Mouse (Mus musculus): Measurements from ENCODE around the gene Coq9.
"Not testable (repeated sequence)": the region's sequence is repeated elsewhere in the genome, so short reads cannot be mapped to it uniquely, and the experiment has no call there.

The Coq9 gene

DNA sequence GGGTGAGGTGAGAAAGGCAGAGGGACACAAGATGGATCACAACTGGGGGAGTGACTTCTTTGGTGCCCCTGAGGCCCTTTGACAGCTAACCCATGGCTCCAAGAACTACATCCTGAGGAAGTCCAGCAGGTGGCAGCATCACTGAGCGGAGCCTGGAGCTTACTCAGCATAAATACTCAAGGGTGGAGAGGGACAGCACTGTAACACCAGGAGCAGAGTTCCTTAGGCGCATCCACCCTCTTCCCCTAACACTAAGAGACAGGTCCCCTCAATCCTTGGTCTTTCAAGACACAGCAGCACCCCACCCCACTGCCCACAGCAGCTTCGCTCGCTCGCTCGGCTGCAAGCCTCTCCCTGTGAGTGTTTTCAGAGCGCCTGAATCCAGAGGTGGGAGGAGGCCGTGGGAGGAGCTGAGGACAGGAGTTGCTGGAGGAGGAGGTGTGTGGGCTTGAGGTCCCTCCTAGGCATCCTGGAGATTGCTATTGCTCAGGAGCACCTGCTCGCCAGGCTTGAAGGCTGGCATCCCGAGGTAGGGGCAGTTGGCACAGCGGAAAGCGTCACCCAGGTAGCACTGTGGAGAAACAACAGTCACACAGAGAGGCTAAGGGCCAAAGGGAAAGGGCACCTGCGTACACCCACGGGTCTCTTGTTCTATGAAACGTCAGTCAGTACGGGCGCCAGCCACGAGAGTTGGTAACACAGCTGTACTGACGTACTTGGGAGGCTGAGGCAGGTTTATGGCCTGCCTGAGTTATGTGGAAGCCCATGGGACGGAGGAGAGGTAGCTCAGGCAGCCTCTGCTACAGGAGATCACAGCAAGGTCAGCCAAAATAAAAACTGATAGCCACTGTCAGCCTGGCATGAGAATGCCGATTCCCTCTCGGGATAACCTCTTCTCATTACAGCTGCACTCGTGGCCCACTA lies 15.2 kb upstream of the Coq9 start:
- DNase-seq (ENCODE audit: low spot score): peak; percentile 80

DNA sequence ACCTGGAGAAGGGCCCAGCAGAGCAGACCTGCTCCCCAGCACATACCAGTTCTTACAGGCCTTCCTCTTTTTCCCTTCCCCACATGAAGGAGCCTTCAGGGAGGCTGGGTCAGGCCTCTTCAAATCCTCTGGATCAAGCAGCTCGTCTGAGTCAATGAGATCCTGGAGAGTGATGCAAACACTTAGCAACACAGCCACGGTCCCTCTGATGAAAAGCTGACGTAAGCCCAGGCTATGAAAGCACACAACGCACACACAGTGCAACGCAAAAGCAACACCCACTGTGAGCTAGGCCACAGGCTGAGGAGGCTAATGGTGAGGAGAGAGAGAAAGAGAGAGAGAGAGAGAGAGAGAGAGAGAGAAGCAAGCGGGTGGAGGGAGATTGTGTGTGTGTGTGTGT lies 13.0 kb upstream of the Coq9 start:
- DNase-seq (ENCODE audit: low spot score): no peak

DNA sequence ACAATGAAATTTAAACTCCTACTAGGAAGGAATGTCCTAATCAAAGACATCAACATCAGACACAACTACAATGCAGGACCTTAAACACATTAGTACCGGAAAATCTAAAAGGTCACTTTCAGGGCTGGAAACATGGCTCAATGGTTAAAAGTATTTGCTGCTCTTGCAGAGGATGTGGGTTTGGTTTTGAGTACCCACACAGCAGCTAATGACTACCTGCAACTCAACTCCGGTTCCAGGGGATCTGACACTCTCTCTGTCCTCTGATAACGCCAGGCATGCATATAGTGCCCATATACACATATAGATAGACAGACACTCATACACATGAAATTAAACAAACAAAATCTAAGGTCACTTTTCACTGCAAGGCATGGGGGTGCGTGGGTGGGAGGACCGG lies 11.9 kb upstream of the Coq9 start:
- DNase-seq (ENCODE audit: low spot score): no peak

DNA sequence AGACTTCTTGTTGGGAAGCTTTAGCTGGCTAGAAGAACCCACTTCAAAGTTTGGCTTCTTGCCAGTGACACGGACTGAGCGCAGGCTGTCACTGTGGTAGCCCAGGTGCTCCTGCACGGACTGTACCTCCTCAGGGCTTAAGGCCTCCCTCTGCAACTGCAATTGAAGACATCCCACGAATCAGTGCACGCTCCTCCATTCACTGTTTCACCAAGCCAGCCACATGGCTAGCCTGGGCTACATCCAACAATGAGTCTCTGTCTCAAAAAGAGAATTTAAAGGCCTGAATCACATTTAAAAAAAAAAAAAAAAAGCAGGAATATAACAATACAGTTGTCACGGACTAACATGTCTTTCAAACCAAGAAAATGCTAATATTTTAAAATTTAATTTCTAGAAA lies 9.8 kb upstream of the Coq9 start:
- DNase-seq (ENCODE audit: low spot score): no peak

DNA sequence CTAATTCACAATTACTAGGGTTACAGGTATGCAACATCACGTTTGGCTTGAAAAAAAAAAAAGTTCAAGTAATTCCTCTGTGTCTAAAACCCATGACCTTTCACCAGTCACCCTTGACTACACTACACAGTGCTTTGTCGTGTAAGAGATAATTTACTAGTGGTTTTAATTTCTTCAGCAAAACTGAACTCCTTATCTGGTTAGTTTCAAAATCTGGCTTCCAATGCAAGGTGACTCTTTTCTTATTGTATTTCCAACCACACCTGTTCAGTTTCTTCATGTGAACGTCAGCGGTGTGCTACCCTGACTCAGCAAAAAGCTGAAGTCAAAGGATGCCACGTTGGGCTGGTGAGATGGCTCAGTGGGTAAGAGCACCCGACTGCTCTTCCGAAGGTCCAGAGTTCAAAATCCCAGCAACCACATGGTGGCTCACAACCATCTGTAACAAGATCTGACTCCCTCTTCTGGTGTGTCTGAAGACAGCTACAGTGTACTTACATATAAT lies 4.2 kb upstream of the Coq9 start:
- not testable (repeated sequence) for DNase-seq (ENCODE audit: low spot score)

DNA sequence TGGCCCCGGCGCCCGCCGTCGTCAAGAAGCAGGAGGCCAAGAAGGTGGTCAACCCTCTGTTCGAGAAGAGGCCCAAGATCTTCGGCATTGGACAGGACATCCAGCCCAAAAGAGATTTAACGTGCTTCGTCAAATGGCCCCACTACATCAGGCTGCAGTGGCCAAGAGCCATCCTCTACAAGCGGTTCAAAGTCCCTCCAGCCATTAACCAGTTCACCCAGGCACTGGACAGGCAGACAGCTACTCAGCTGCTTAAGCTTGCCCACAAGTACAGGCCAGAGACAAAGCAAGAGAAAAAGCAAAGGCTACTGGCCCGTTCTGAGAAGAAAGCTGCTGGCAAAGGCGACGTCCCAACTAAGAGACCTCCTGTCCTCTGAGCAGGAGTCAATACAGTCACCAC lies 2.4 kb upstream of the Coq9 start:
- DNase-seq (ENCODE audit: low spot score): not testable (repeated sequence)

DNA sequence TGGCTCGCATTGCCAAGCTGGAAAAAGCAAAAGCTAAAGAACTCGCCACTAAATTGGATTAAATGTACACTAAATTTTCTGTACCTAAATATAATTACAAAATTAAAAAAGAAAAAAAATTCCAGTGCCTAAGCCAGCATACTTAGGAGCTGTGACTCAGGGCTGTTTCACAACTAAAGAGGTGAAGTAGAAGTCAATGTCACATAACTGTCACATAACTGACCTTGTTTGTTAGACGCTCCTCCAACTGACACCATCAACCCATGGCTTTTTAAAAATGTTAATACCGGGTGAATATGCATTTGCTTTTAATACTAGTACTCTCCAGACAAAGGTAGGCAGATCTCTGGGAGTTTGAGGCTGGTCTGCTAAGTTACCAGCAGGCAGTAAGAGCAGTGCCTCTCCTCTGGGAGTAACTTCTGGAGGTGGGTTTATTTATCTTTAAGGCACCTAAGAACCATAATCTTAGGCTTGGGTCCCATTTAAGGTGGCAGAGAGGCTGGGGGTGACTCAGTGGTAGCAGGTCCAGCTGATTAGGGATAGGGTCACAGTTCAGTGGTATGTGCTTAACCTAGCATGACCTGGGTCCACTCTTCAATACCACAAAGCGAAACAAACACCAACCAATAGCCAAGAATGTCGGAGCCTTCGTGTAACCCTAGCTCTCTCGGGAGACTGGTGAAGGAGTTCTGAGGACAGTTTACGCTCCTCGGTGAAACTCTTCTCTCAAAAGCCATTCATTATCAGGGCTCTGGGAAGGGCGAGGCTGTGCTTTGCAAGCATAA lies 1.5 kb upstream of the Coq9 start:
- no peak for DNase-seq (ENCODE audit: low spot score)

DNA sequence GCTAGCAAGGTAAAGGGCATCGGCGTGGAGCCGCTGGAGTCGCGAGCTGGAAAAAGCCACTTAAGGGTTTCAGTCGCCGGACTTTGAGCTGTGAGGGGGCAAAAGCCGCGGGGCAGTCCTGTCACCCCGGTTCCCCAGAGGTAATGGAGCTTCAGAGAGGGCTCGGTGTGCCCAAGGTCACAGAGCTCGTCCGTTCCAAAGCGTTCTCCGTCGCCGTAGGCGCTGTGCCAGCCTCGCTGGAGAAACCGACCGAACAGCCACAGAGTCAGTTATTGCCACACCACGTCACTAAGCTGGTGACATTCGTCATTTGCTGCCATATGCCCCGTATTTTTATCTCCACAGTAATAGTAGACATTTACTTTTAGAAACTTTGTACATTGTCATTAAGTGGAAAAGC lies 479 bp downstream of the Coq9 start:
- peak; percentile 50 for DNase-seq (ENCODE audit: low spot score)

DNA sequence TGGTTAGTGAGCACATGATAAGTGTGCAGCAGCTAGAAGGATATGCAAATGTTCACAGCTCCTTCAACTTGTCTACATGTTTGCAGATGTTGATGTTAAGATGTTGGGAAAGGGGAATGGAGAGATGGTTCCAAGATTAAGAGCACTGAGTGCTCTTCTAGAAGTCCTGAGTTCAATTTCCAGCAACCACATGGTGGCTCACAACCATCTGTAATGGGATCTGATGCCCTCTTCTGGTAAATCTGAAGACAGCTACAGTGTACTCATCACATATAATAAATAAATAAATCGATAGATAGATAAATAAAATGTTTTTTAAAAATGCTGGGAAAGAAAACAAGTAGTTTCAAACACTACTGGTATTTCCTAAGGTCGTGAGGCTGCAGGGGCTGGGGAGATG lies 3.1 kb downstream of the Coq9 start:
- DNase-seq (ENCODE audit: low spot score): no peak

DNA sequence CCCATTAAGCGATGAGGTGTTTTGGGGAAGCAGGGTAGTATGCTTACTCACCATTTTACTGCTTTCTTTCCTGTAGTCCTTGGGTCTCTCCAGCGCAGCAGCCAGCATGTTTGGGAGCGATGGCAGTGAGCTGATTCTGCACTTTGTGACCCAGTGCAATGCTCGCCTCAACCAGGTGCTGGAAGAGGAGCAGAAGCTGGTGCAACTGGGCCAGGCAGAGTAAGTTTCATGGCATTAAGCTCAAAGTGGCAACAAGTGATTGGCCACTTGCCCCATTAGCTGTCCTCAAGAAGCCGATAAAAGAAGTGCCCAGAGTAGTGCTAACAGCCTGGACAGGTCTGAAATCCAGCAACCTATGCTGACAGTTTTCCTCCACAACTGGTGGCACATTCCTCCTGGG lies 11.9 kb downstream of the Coq9 start:
- no peak for DNase-seq (ENCODE audit: low spot score)

DNA sequence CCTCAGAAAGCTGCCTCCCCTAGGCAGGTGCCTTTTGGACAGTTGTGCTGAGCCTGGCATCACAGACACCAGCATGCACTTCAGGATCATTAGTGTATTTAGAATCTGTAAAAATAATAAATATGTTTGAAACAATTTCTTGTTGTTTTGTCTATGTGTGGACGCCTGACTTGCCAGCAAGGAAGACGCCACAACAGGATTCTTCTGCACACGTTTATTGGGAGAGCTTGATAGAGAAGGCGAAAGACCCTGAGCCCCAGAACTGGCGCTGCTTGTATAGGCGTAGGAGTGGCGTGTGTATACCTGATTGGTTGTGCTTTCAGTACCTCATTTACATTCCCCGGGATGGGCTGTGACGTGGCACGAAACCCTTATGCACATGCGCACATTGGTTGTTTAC lies 16.6 kb downstream of the Coq9 start:
- not testable (repeated sequence) for DNase-seq (ENCODE audit: low spot score)

DNA sequence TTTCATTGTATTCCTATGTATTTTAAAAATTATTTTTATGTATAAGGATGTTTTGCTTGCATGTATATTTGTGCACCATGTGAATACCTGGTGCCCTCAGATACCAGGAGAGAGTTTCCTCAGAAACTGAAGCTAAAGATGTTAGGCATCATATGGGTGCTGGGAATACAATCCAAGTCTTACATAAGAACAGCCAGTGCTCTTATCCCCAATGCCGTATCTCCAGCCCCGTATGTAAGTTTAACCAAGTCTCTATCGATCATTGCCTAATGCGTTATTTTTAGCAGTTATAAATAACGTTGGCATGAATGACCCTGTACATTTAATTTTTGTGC lies 18.9 kb downstream of the Coq9 start:
- no peak for DNase-seq (ENCODE audit: low spot score)

DNA sequence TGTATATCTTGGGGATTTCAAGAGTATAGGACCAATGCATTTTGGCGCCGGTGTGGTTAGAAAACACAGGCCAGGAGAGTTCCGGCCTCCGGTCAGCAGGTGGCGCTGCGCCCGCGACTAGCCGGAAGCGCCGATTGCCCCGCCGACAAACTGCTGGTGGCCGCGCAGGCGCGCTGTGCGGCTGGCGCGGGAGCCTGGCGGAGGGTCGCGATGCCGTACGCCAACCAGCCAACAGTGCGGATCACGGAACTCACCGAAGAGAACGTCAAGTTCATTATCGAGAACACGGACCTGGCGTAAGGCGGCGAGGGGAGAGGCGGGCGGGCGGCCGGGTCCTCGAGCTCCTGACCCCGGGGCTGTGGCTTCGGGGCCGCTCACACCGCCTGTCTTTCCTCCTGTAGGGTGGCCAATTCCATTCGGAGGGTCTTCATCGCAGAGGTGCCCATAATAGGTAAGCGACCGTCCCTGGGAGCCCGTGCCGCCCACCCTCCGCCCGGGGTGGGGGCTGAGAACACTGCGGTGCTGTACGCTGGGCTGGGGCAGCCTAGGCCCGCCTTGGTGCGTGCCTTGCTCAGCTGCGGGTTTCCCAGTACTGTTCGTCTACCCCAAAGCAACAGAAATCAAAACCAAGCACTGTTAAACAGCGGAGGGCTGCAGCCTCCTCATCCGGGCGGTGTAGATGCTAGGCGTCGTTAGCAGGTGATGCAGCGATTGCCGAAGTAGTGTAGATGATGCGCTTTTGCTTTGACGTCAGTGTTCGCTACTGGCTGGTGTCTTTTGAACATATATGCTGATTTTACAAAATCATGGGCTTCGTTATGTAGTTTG lies 19.4 kb downstream of the Coq9 start, which contains the start of gene Polr2c:
Gene Polr2c (plus strand): TSS at position 105 of the 828 bp plus-strand sequence.
- DNase-seq (ENCODE audit: low spot score): peak; percentile 91

DNA sequence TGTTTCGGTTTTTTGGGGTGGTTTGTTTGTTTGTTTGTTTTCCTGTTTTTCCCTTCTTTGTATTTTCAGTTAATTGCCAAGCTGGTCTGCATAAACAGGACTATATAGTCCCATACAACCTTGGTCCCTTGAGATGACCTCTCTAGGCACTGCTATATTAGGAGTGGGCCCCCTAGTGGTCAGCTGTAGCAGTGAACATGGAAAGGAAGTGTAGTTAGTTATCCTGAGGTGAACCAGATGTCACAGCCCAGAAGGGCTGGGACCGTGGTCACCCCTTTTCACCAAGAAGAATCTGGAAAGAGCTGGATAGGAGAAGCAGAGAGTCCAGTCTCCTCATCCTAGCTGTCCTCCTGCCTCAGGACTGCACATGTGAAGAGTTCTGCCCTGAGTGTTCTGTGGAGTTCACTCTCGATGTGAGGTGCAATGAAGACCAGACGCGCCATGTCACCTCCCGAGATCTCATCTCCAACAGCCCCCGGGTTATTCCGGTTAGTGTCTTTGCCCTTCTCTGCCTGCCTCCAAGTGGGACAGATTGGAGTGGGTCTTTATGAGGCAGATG lies 23.3 kb downstream of the Coq9 start:
- peak; percentile 81 for DNase-seq (ENCODE audit: low spot score)

DNA sequence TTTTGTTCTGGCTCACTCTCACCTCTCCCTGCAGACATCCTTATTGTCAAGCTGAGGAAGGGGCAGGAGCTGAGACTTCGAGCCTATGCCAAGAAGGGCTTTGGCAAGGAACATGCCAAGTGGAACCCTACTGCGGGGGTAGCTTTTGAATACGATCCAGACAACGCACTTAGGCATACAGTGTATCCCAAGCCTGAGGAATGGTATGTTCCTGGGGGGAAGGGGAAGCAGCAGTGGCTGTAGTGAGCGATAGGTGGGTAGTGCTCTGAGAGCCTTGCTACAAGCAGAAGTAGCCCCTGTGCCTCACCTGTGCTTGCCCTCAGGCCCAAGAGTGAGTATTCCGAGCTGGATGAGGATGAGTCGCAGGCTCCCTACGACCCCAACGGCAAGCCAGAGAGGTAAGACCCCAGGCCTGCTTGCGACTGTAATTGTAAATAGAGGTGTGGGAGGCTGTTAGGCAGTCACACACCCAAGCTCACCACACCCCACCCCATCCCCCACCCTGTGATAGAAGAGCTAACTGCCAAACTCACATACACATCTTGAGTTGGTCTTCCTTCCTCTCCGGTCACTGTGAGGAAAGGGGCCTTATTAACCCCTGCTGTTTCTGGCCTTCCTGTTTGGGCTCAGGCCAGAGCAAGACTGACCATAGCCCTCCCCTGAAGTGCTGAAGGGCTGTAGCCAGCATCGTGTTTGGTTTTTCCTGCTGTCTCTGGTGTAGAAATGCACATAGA lies 24.5 kb downstream of the Coq9 start:
- DNase-seq (ENCODE audit: low spot score): no peak

DNA sequence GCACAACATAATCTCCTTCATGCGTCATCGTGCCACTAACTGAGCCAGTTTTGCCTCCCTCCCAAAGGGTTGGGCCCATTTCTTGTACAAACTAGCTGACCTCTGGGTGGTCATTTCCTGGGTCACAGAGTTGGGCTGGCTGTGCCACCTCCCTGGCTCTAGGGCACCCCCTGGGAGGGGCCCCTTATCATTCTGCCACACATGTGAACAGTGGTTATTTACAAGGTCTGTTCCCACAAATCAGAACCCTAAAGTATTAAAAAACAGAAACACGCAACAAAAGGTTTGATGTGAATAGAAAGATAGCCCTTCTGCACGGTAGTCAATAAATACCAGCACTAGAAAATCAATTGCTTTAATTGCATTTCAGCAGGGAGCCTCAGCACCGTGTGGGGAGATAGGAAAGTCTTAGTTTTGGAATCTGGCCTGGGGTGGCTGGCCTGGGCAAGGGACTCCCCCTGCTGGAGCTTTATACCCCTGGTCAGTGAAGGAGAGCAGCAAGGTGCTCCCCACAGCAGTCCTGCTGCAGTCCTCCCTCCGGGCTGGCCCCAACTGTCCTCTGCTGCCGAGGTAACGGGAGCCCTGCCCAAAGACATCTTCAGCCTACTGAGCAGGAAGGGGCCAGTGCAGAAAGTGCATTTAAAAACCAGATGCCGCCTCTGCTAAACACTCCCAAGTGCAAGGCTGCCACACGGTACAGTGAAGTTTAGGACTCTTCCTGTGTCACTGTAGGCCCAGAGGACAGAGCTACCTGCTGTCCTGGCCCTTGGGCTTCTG lies 26.0 kb downstream of the Coq9 start:
- DNase-seq (ENCODE audit: low spot score): no peak

DNA sequence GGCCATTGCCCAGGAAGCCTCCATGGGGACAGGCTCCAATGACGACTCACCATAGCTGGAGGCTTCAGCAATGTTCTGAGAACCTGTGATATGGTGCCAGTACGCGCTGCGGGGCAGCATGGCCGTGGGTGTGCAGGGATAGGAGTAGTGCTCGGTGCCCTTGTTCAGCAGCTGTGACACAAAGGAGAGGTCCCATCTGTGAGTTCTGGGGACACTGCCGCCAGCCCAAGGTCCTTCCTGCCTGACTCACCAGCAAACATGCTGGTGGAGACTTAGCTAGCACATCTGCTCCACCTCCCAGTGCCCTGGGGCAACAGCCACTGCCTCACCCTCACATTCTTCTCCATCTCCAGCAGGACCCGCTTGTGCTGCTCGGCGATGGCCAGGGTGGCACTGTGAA lies 27.2 kb downstream of the Coq9 start:
- no peak for DNase-seq (ENCODE audit: low spot score)

DNA sequence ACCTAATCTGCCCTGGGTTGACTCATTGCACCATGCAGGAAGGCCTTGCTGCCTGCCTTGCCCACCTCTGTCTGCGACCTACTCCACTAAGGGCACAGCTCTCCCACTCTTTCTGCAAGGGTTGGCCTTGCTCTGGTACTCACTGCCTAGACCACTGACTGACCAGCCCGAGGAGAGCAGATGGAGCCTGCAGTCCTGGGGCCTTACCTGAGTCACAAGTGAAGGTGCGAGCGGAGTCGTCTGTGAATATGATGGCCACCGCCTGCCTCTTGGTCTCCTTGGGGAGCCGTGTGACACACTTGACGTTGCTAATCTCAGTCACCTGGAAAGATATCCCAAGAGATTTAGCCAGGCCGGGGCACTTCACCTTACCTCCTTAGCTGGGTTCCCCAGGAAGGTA lies 28.8 kb downstream of the Coq9 start:
- DNase-seq (ENCODE audit: low spot score): no peak

DNA sequence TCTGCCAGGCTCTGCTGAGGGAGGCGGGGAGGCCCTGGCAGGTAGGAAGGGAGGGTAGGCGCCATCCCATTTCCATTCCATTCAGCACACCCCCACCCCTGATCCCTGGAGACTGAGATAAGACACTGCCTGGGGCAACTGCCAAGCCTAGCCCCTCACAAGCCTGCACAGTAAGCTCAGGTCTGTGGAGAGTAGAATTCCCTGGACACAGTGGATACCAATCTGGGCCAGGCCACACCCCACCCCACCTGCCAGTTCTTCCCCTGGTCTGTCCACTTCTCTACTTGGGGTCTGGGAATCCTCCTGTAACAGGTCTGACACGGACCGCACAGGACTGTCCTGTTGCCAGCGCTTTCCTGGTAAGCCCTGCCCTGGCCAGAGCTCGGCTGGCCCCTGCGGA lies 31.0 kb downstream of the Coq9 start:
- no peak for DNase-seq (ENCODE audit: low spot score)

DNA sequence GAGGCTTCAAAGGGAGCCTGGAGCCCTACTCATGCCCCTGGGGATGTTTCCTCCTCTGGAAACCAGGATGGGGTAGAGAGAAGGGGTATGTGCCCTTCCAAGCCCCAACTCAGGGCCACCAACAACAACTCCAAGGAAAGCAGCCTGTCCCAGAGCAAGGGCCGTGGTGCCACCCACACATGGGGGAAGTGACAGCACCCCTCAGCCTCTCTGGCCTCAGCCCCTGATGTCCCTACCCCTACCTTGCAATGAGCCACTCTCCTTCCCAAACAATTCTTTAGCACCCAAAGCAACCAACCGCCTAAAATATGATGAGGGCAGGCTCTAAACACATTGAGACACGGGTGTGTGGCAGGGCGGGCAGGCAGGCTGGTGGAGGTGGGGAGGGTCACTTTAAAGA lies 31.9 kb downstream of the Coq9 start:
- no peak for DNase-seq (ENCODE audit: low spot score)

All from embryo, embryonic 10.5 days (tissue).